Mouse (Mus musculus) heart, postnatal 0 days (tissue): ENCODE data around the gene Dvl2. TPM values are rescaled to one million over a fixed set of nuclear protein-coding genes. Genes with fewer than 3 reads are reported as not detected.

Experiments used
- ATAC-seq: fragments of 200-750 bp; cut with Nextera tagmentation; 2 replicates; pipeline ENCODE4 v1.8.0; 2017; ENCODE audit warnings: low read depth, moderate number of reproducible peaks, moderate library complexity; ENCODE audit not compliant: insufficient read depth
- DNase-seq: peaks from one replicate; pipeline ENCODE4 v3.0.0-alpha.2; 2016; ENCODE audit warnings: low spot score
- H3K27ac ChIP-seq: fragments of 300-500 bp; sonication (generic); 2 replicates; pipeline ENCODE4 v1.5.1; 2014; ENCODE audit warnings: low read depth, mild to moderate bottlenecking
- H3K27me3 ChIP-seq: fragments of 300-500 bp; sonication (generic); 2 replicates; pipeline ENCODE4 v1.6.1; 2014; ENCODE audit warnings: low read length, mixed read lengths; ENCODE audit not compliant: control insufficient read depth, insufficient read depth
- H3K36me3 ChIP-seq: fragments of 300-500 bp; sonication (generic); replicated peaks from 2 replicates; pipeline ENCODE4 v1.6.1; 2014; ENCODE audit warnings: low read length, mixed read lengths; ENCODE audit not compliant: control insufficient read depth, insufficient read depth
- H3K4me1 ChIP-seq: fragments of 300-500 bp; sonication (generic); 2 replicates; pipeline ENCODE4 v1.6.1; 2014; ENCODE audit warnings: antibody characterized with exemption; ENCODE audit not compliant: control insufficient read depth, insufficient read depth
- H3K4me2 ChIP-seq: fragments of 300-500 bp; sonication (generic); 2 replicates; pipeline ENCODE4 v1.6.1; 2014; ENCODE audit warnings: low read depth, mild to moderate bottlenecking, low read length, moderate library complexity
- H3K4me3 ChIP-seq: fragments of 300-500 bp; sonication (generic); 2 replicates; pipeline ENCODE4 v1.5.1; 2014; ENCODE audit warnings: low read depth, low read length
- H3K9ac ChIP-seq: fragments of 300-500 bp; sonication (generic); replicated peaks from 2 replicates; pipeline ENCODE4 v1.6.1; 2014; ENCODE audit warnings: low read depth, low read length, mixed read lengths
- H3K9me3 ChIP-seq: fragments of 300-500 bp; sonication (generic); replicated peaks from 2 replicates; pipeline ENCODE4 v1.6.1; 2016; ENCODE audit warnings: low read length; ENCODE audit not compliant: control insufficient read depth
- CTCF ChIP-seq: IDR thresholded peaks from 2 replicates; pipeline ENCODE4 v1.5.1; 2016; ENCODE audit warnings: antibody characterized with exemption, control low read depth, low read depth
- EP300 ChIP-seq: IDR thresholded peaks from 2 replicates; pipeline ENCODE4 v1.6.1; 2016; ENCODE audit warnings: antibody characterized with exemption, low read depth
- WGBS: fragments of 180-500 bp; shearing (Covaris S2); extraction: QIAGEN DNeasy Blood & Tissue Kit; methylation state at CpG from one replicate; pipeline ENCODE4 v1.1.7; 2014; 5-methylcytosine and 5-hydroxymethylcytosine counted together
- polyA plus RNA-seq: library from polyadenylated mRNA; unstranded; fragments of >200 nt; fragmentation: Nextera tagmentation; extraction: Ambion mirVana; gene quantifications from 2 replicates; pipeline ENCODE4 v1.2.1, GENCODE M21; 2015
- total RNA-seq: library from RNA; depleted of rRNA; stranded (reverse); fragments of >200 nt; gene quantifications from 2 replicates; pipeline ENCODE4 v1.2.3, GENCODE M21; 2014; ENCODE audit warnings: low replicate concordance

Dvl2 gene
- total and polyA plus RNA-seq, 2 experiments from 2014 or later: 6.5 to 10.8 TPM

DNA sequence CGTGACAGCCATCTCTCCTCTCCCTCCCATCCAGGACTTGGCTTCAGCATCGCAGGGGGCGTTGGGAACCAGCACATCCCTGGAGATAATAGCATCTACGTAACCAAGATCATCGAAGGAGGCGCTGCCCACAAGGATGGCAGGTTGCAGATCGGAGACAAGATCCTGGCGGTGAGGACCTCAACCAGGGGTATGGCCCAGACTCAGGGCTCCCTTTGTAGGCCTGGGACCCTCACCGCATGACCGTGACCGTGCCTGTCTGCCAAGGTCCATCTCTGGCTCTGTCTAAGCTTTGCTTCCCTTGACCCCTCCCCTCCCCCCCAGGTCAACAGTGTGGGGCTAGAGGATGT is 30.9 kb downstream of the Dvl2 start:
- H3K27ac ChIP-seq: no peak overlapping the region
- H3K9ac ChIP-seq: no peak overlapping the region
- DNase-seq (no peak), ATAC-seq (no peak)
- no peaks in the 10 kb centered on the region for H3K9me3 ChIP-seq
- H3K4me1 ChIP-seq: peaks cover 11% of the 10 kb centered on the region; the same call in 1 of the 2 replicates
- TF ChIP-seq CTCF: no peak
- H3K36me3 ChIP-seq: peaks cover 12% of the 10 kb centered on the region
- peaks cover 2% of the 10 kb centered on the region; the same call in 1 of the 2 replicates for H3K27me3 ChIP-seq
- 89% methylated on average over 11 of the region's 11 CpGs for WGBS
- no peak overlapping the region for H3K4me2 ChIP-seq
- no peak overlapping the region for H3K4me3 ChIP-seq

GRCm38 (mm10) chr11:70038174-70038573 is 37.8 kb downstream of the Dvl2 start:
- Histone ChIP-seq H3K9ac (no peak overlapping the region), H3K36me3 (no peaks in the 10 kb centered on the region), H3K4me2 (no peak overlapping the region), H3K4me3 (no peak overlapping the region), H3K9me3 (no peaks in the 10 kb centered on the region), H3K27ac (no peak overlapping the region), H3K4me1 (no peaks in the 10 kb centered on the region), H3K27me3 (no peaks in the 10 kb centered on the region)
- WGBS: 71% methylated on average over 7 of the region's 7 CpGs
- TF ChIP-seq EP300: no peak
- TF ChIP-seq CTCF: no peak
- DNase-seq (no peak), ATAC-seq (no peak)

DNA sequence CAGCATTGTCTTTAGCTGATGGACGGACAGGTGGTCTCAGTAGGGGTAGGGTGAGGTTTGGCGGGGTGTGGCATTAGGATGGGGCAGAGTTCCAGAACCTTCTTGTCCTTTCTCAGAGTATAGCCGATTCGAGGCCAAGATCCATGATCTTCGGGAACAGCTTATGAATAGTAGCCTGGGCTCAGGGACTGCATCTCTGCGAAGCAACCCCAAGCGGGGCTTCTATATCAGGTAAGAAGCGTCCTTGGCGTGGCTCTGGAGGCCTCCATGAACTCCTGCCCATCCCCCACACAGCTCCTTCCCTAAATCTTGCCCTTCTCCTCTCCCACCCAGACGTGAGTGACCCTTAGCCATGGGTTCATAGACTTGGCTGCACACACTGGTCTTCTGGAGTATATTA is 39.2 kb downstream of the Dvl2 start:
- no peak for DNase-seq
- no peaks in the 10 kb centered on the region for H3K4me1 ChIP-seq
- H3K4me2 ChIP-seq: no peak overlapping the region
- no peak overlapping the region for H3K9ac ChIP-seq
- no peak for ATAC-seq
- no peak for TF ChIP-seq CTCF
- no peak for TF ChIP-seq EP300
- H3K9me3 ChIP-seq: no peaks in the 10 kb centered on the region
- no peaks in the 10 kb centered on the region for H3K36me3 ChIP-seq
- WGBS: 94% methylated on average over 10 of the region's 10 CpGs
- no peak overlapping the region for H3K27ac ChIP-seq
- no peak overlapping the region for H3K4me3 ChIP-seq
- no peaks in the 10 kb centered on the region for H3K27me3 ChIP-seq

GRCm38 (mm10) chr11:70040184-70040583 is 39.8 kb downstream of the Dvl2 start:
- TF ChIP-seq CTCF (no peak), EP300 (no peak)
- 85% methylated on average over 7 of the region's 7 CpGs for WGBS

GRCm38 (mm10) chr11:70042309-70043085 is 42.1 kb downstream of the Dvl2 start:
- H3K36me3 ChIP-seq: no peaks in the 10 kb centered on the region

More at GRCm38 (mm10) chr11:70040184-70040583, 39.8 kb downstream of the Dvl2 start:
- H3K4me3 ChIP-seq: no peak overlapping the region
- H3K27ac ChIP-seq: no peak overlapping the region
- H3K36me3 ChIP-seq: no peaks in the 10 kb centered on the region
- H3K4me2 ChIP-seq: no peak overlapping the region
- H3K4me1 ChIP-seq: no peaks in the 10 kb centered on the region
- H3K9ac ChIP-seq: no peak overlapping the region
- H3K27me3 ChIP-seq: no peaks in the 10 kb centered on the region
- ATAC-seq (no peak), DNase-seq (no peak)
- H3K9me3 ChIP-seq: no peaks in the 10 kb centered on the region

GRCm38 (mm10) chr11:70043665-70044064 is 43.3 kb downstream of the Dvl2 start:
- no peak for TF ChIP-seq EP300
- TF ChIP-seq CTCF: no peak
- WGBS: 83% methylated on average over 7 of the region's 7 CpGs
- Histone ChIP-seq H3K36me3 (no peaks in the 10 kb centered on the region), H3K4me3 (no peak overlapping the region), H3K4me1 (no peaks in the 10 kb centered on the region), H3K4me2 (no peak overlapping the region), H3K27ac (no peak overlapping the region), H3K9me3 (no peaks in the 10 kb centered on the region), H3K9ac (no peak overlapping the region), H3K27me3 (no peaks in the 10 kb centered on the region)
- DNase-seq (no peak), ATAC-seq (no peak)

More at GRCm38 (mm10) chr11:70042309-70043085, 42.1 kb downstream of the Dvl2 start:
- Histone ChIP-seq H3K9me3 (no peaks in the 10 kb centered on the region), H3K4me3 (no peak overlapping the region), H3K9ac (no peak overlapping the region), H3K4me1 (no peaks in the 10 kb centered on the region), H3K27ac (no peak overlapping the region), H3K27me3 (no peaks in the 10 kb centered on the region), H3K4me2 (no peak overlapping the region)
- TF ChIP-seq CTCF (no peak), EP300 (no peak)
- DNase-seq: no peak
- no peak for ATAC-seq
- 85% methylated on average over 23 of the region's 23 CpGs for WGBS
